23 mouse cellular contexts compared by ENCODE assay signal in genomic region chr17:67612151-67612550, GRCm38 (mm10). TPM values are rescaled to one million over a fixed set of nuclear protein-coding genes. Genes with fewer than 3 reads are reported as not detected.
DNase-seq lines count a peak whose midpoint lies in the region; ATAC-seq lines count a peak whose summit lies in the region.
"Had no signal": no experiment of that assay in that cellular context is flagged by ENCODE, and none has a peak within 500 bp of the region (broad histone marks: within the 10 kb centered on the region; RNA-seq: fewer than 3 reads in every experiment).

No protein-coding gene starts in this region.

- no peaks in the 10 kb centered on the region for H3K9me3 ChIP-seq in heart, embryonic 12.5 days (replicated peaks)
- H3K9me3 ChIP-seq: embryonic facial prominence, embryonic 10.5 days; embryonic facial prominence, embryonic 12.5 days; forebrain, embryonic 13.5 days; forebrain, embryonic 15.5 days had no signal

- 71% methylated on average over 3 of the region's 3 CpGs for WGBS in heart, embryonic 12.5 days

- no peak overlapping the region for H3K27ac ChIP-seq in heart, embryonic 12.5 days (ENCODE audit: poor library complexity, severe bottlenecking)
- H3K27ac ChIP-seq: embryonic facial prominence, embryonic 10.5 days; embryonic facial prominence, embryonic 12.5 days; forebrain, embryonic 13.5 days; forebrain, embryonic 15.5 days had no signal

- ATAC-seq in heart, embryonic 12.5 days (ENCODE audit: insufficient number of reproducible peaks, low FRiP score) = no peak
- ATAC-seq: activated CD4-positive, CD25-positive, alpha-beta regulatory T cell, adult 4 months; CD4-positive, CD25-positive, alpha-beta regulatory T cell, adult 4 months; forebrain, embryonic 13.5 days; forebrain, embryonic 15.5 days; forebrain, postnatal 0 days; Patski had no signal

- H3K27me3 ChIP-seq in heart, embryonic 12.5 days (replicated peaks) = no peaks in the 10 kb centered on the region
- H3K27me3 ChIP-seq: CH12.LX; embryonic facial prominence, embryonic 12.5 days; forebrain, embryonic 13.5 days; forebrain, embryonic 15.5 days had no signal

- H3K9ac ChIP-seq in heart, embryonic 12.5 days = no peak overlapping the region
- H3K9ac ChIP-seq: embryonic facial prominence, embryonic 12.5 days; forebrain, embryonic 13.5 days; forebrain, embryonic 15.5 days; forebrain, postnatal 0 days had no signal

- H3K4me1 ChIP-seq in heart, embryonic 12.5 days (replicated peaks) = no peaks in the 10 kb centered on the region
- H3K4me1 ChIP-seq: embryonic facial prominence, embryonic 12.5 days; forebrain, embryonic 13.5 days; forebrain, embryonic 15.5 days had no signal

- no peaks in the 10 kb centered on the region for H3K36me3 ChIP-seq in heart, embryonic 12.5 days
- H3K36me3 ChIP-seq: embryonic facial prominence, embryonic 10.5 days; embryonic facial prominence, embryonic 12.5 days; forebrain, embryonic 15.5 days; G1E had no signal

- H3K4me3 ChIP-seq in heart, embryonic 12.5 days = no peak overlapping the region
- H3K4me3 ChIP-seq: embryonic facial prominence, embryonic 10.5 days; embryonic facial prominence, embryonic 12.5 days; forebrain, embryonic 13.5 days; forebrain, embryonic 15.5 days had no signal

- DNase-seq in cerebellum, postnatal 10 days = peak; percentile 55 to 67
- DNase-seq in cerebellum, adult 11-12 months = no peak
- DNase-seq in cerebellum, postnatal 25 days = peak; percentile 25 to 50
- DNase-seq in cerebellum, adult 9-11 months = no peak
- DNase-seq in heart, adult 11 months = peak; percentile 73
- DNase-seq: adrenal gland, adult 8-10 months; adrenal gland, postnatal 14 days; adrenal gland, postnatal 36 days; B cell, adult 2 months; forebrain, postnatal 0 days had no signal

- H3K4me2 ChIP-seq in heart, embryonic 12.5 days = no peak overlapping the region
- H3K4me2 ChIP-seq: embryonic facial prominence, embryonic 12.5 days; forebrain, embryonic 13.5 days; forebrain, embryonic 15.5 days had no signal

RNA-seq across cellular contexts. Expression of gene Lrrc30, which starts 20.4 kb away (rescaled TPM):
- polyA plus RNA-seq in heart, embryonic 12.5 days (2016; fragmentation: Nextera tagmentation; extraction: Ambion mirVana) = 0.13 TPM in 1 of 2 replicates, not detected in the other
- polyA plus RNA-seq: activated CD4-positive, CD25-positive, alpha-beta regulatory T cell, adult 4 months; CD4-positive, CD25-positive, alpha-beta regulatory T cell, adult 4 months; cerebellum, adult 2 months; cortical plate, adult 2 months; forebrain, embryonic 11.5 days; forebrain, embryonic 13.5 days; forebrain, embryonic 15.5 days; forebrain, postnatal 0 days; G1E; Patski had no signal

Comparison
In these comparisons a context has a peak if more than half of its experiments do, and no peak if none do; other contexts are left out.
1. DNase-seq: peak in cerebellum, postnatal 10 days (2 of 2), cerebellum, postnatal 25 days (2 of 2) and heart, adult 11 months (single experiment); none in cerebellum, adult 11-12 months (single experiment) and cerebellum, adult 9-11 months (single experiment).